Comparison of ENCODE assay signal across 8 mouse cellular contexts in the genomic region with DNA sequence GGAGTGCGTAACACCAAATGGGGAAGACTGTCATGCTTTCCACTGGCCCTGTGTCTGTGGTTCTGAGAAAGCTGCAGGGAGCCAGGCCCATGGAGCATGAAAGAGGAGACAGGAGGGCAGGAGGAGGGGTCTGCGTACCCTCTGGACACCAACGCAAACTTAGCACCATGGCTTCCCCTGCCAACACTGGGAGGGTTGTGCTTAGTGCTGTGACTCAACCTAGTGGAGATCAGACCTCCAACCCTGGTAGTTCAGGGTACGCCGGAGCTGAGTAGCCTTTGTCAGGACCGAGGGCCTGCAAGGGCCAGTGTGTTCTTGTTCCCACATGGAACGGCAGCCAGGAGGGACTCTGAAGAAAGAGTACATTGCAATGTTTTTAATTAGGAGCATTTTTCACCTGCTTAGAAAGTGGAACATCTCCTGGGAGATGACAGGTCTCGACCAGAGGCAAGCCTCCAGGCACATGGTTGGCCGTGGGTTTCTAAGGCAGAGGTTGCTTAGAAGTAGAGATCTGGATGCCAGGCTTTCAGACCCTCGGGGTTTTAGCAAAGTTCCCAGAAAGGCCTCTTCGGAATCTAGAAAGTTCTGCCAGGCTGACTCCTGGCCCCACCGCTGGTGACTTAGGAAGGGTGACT.
A peak's percentile ranks its signal among the peaks of the same experiment; 100 is the strongest.
DNase-seq lines count a peak whose midpoint lies in the region; ATAC-seq and TF ChIP-seq lines count a peak whose summit lies in the region.

No protein-coding gene starts in this region.

- H3K4me3 ChIP-seq in heart, embryonic 10.5 days: peak overlapping the region; percentile 41
- no peak overlapping the region for H3K4me3 ChIP-seq in spleen, adult 2 months (ENCODE audit: extremely low read depth, insufficient read depth, insufficient read length)
- H3K4me3 ChIP-seq in intestine, embryonic 14.5 days (ENCODE audit: low read depth, low read length): 0 out of 2 replicates have a peak overlapping the region, but pooled peaks have one; percentile 1
- no peak overlapping the region for H3K4me3 ChIP-seq in midbrain, embryonic 13.5 days (replicated peaks)

- peak overlapping the region; percentile 34 for H3K9ac ChIP-seq in intestine, embryonic 14.5 days (ENCODE audit: low read length)
- peak overlapping the region; percentile 45 for H3K9ac ChIP-seq in midbrain, embryonic 13.5 days (replicated peaks)

- no peaks in the 10 kb centered on the region for H3K9me3 ChIP-seq in heart, embryonic 10.5 days
- no peaks in the 10 kb centered on the region for H3K9me3 ChIP-seq in intestine, embryonic 14.5 days (ENCODE audit: control insufficient read depth, low read length)
- H3K9me3 ChIP-seq in midbrain, embryonic 13.5 days: no peaks in the 10 kb centered on the region

- no peak for DNase-seq in heart, embryonic 10.5 days (ENCODE audit: low spot score)
- DNase-seq in heart, postnatal 4 days: no peak
- DNase-seq in spleen, adult 2 months (ENCODE audit: low read depth in 1 of 2, low spot score in 2 of 2): no peak
- DNase-seq in spleen, postnatal 14 days (ENCODE audit: low spot score in 2 of 2): no peak
- DNase-seq in intestine, embryonic 14.5 days (ENCODE audit: low spot score): no peak
- DNase-seq in embryo, embryonic 9.5 days (ENCODE audit: extremely low spot score): no peak
- no peak for DNase-seq in urinary bladder, postnatal 36 days (ENCODE audit: low spot score in 2 of 2)

- TF ChIP-seq CTCF in spleen, adult 2 months (IDR thresholded peaks at IDR 0.05; ENCODE audit: extremely low read depth, insufficient read depth, insufficient read length, insufficient replicate concordance): no peak

- H3K4me1 ChIP-seq in heart, embryonic 10.5 days: peaks cover 76% of the 10 kb centered on the region
- peaks cover 21% of the 10 kb centered on the region; the same call in 1 of the 2 replicates for H3K4me1 ChIP-seq in spleen, adult 2 months (ENCODE audit: control insufficient read depth, insufficient read depth, insufficient read length)
- peaks cover 65% of the 10 kb centered on the region for H3K4me1 ChIP-seq in intestine, embryonic 14.5 days (replicated peaks; ENCODE audit: control insufficient read depth, insufficient read depth, low read length)
- peaks cover 69% of the 10 kb centered on the region for H3K4me1 ChIP-seq in midbrain, embryonic 13.5 days (replicated peaks)

- WGBS in heart, embryonic 10.5 days: 68% methylated on average over 12 of the region's 12 CpGs
- WGBS in spleen, adult 2 months: 65% methylated on average over 12 of the region's 12 CpGs
- 61% methylated on average over 12 of the region's 12 CpGs for WGBS in intestine, embryonic 14.5 days
- 43% methylated on average over 12 of the region's 12 CpGs for WGBS in midbrain, embryonic 13.5 days

- no peaks in the 10 kb centered on the region for H3K27me3 ChIP-seq in heart, embryonic 10.5 days (ENCODE audit: insufficient read depth, poor library complexity, severe bottlenecking)
- H3K27me3 ChIP-seq in spleen, adult 2 months (ENCODE audit: control insufficient read depth, insufficient read depth, low read length): no peaks in the 10 kb centered on the region
- H3K27me3 ChIP-seq in intestine, embryonic 14.5 days (replicated peaks; ENCODE audit: control insufficient read depth, insufficient read depth, low read length): no peaks in the 10 kb centered on the region
- H3K27me3 ChIP-seq in midbrain, embryonic 13.5 days: no peaks in the 10 kb centered on the region

- H3K4me2 ChIP-seq in intestine, embryonic 14.5 days (ENCODE audit: low read length): peak overlapping the region; percentile 41
- peak overlapping the region; percentile 34 for H3K4me2 ChIP-seq in midbrain, embryonic 13.5 days (replicated peaks)

- H3K36me3 ChIP-seq in heart, embryonic 10.5 days: no peaks in the 10 kb centered on the region
- H3K36me3 ChIP-seq in spleen, adult 2 months (ENCODE audit: control insufficient read depth, insufficient read depth, low read length): no peaks in the 10 kb centered on the region
- no peaks in the 10 kb centered on the region for H3K36me3 ChIP-seq in intestine, embryonic 14.5 days (ENCODE audit: control insufficient read depth, insufficient read depth, low read length)
- no peaks in the 10 kb centered on the region for H3K36me3 ChIP-seq in midbrain, embryonic 13.5 days

- H3K27ac ChIP-seq in heart, embryonic 10.5 days: peak overlapping the region; percentile 97
- peak overlapping the region; percentile 78 for H3K27ac ChIP-seq in spleen, adult 2 months (ENCODE audit: insufficient read depth, low read length)
- H3K27ac ChIP-seq in intestine, embryonic 14.5 days (ENCODE audit: low read depth): peak overlapping the region; percentile 99
- peak overlapping the region; percentile 97 for H3K27ac ChIP-seq in midbrain, embryonic 13.5 days

- no peak for ATAC-seq in intestine, embryonic 14.5 days (replicated peaks; ENCODE audit: low FRiP score, low TSS enrichment, low read depth)
- no peak; the same call in 1 of the 2 replicates for ATAC-seq in midbrain, embryonic 13.5 days

- no peak for TF ChIP-seq POLR2A in spleen, adult 2 months (IDR thresholded peaks at IDR 0.05; ENCODE audit: low read depth, low read length)

Comparison
In these comparisons a context has a peak if more than half of its experiments do, and no peak if none do; other contexts are left out.
1. H3K4me3 ChIP-seq: peak in heart, embryonic 10.5 days (single experiment) and intestine, embryonic 14.5 days (single experiment); none in spleen, adult 2 months (single experiment) and midbrain, embryonic 13.5 days (single experiment).
2. Peak in every context shown above with its lines, with median percentiles within 50 percentile points of each other: H3K27ac ChIP-seq.